Mouse (Mus musculus): Measurements from ENCODE around the gene Aifm2. TPM values are rescaled to one million over a fixed set of nuclear protein-coding genes. Genes with fewer than 3 reads are reported as not detected.

Aifm2 gene
- total and polyA plus RNA-seq, 3 experiments: 11.2 to 17.9 (median 12.4) TPM

DNA sequence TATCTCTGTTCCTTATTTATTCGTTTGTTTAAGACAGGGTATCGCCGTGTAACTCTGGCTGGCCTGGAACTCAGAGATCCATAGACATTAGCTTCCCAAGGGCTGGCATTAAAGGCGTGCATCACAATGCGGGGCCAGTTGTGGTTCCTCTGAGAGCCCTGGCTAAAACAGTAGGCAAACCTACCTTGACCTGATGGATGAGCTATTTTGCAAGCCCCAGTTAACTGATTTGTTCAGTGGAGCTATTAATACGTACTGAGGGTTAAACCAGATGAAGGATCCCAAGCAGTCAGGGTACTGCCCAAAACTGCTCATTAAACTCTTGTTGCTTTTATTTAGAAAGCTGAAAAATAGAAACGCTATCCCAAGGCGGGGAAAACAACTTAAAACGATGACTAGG lies 35.5 kb upstream of the Aifm2 start:
- Histone ChIP-seq H3K36me3 (replicated peaks in 1 of 2; ENCODE audit: control insufficient read depth in 1 of 2, insufficient read depth in 1 of 2, low read length in 1 of 2) (peaks cover 13 to 31% of the 10 kb centered on the region in 2 experiments), H3K4me2 (ENCODE audit: insufficient read depth, low read depth, poor library complexity, severe bottlenecking) (peak overlapping the region; percentile 66), H3K27me3 (replicated peaks) (no peaks in the 10 kb centered on the region), H3K4me1 (ENCODE audit: control insufficient read depth in 1 of 2, insufficient read depth in 2 of 2) (peaks cover 6 to 30% of the 10 kb centered on the region in 2 experiments; a peak in 3 of 4 replicates), H3K9me3 (replicated peaks; ENCODE audit: low read length) (no peaks in the 10 kb centered on the region), H3K27ac (ENCODE audit: insufficient read depth, low read depth) (no peak overlapping the region), H3K79me2 (replicated peaks; ENCODE audit: control insufficient read depth, extremely low read depth, insufficient read depth, poor library complexity, severe bottlenecking) (peaks cover 41% of the 10 kb centered on the region), H3K4me3 (replicated peaks in 1 of 3; ENCODE audit: low read depth in 2 of 3, low read length in 2 of 3, poor library complexity in 1 of 3) (peak overlapping the region; percentile 46 to 94 (median 51)), H3K9ac (ENCODE audit: insufficient read depth, low read depth) (peak overlapping the region; percentile 82)
- dilution Hi-C loops (cut with MboI; ENCODE audit: extremely low pct_ligation_motif_present, extremely low pct_unique_long_range_greater_than_20kb, low sequenced_read_pairs): no loop called here
- in situ Hi-C loops (cut with MboI; ENCODE audit: low pct_ligation_motif_present, low pct_unique_long_range_greater_than_20kb, low sequenced_read_pairs): no loop called here
- no peak for TF ChIP-seq TCF12 (IDR thresholded peaks at IDR 0.05; ENCODE audit: low read depth, low read length)
- no peak for TF ChIP-seq MAX (IDR thresholded peaks at IDR 0.05; ENCODE audit: low read length)
- TF ChIP-seq ZC3H11A (IDR thresholded peaks at IDR 0.05; ENCODE audit: low read depth, low read length): no peak
- TF ChIP-seq MAZ (IDR thresholded peaks at IDR 0.05; ENCODE audit: low read depth, low read length): no peak
- TF ChIP-seq BHLHE40 (IDR thresholded peaks at IDR 0.05; ENCODE audit: low read depth, low read length): no peak
- no peak for TF ChIP-seq UBTF (IDR thresholded peaks at IDR 0.05; ENCODE audit: low read depth, low read length)
- TF ChIP-seq MYC (IDR thresholded peaks at IDR 0.05; ENCODE audit: low read depth, low read length): no peak
- TF ChIP-seq IRF4 (IDR thresholded peaks at IDR 0.05; ENCODE audit: low read depth, low read length): no peak
- DNase-seq (ENCODE audit: extremely low read depth): no peak

DNA sequence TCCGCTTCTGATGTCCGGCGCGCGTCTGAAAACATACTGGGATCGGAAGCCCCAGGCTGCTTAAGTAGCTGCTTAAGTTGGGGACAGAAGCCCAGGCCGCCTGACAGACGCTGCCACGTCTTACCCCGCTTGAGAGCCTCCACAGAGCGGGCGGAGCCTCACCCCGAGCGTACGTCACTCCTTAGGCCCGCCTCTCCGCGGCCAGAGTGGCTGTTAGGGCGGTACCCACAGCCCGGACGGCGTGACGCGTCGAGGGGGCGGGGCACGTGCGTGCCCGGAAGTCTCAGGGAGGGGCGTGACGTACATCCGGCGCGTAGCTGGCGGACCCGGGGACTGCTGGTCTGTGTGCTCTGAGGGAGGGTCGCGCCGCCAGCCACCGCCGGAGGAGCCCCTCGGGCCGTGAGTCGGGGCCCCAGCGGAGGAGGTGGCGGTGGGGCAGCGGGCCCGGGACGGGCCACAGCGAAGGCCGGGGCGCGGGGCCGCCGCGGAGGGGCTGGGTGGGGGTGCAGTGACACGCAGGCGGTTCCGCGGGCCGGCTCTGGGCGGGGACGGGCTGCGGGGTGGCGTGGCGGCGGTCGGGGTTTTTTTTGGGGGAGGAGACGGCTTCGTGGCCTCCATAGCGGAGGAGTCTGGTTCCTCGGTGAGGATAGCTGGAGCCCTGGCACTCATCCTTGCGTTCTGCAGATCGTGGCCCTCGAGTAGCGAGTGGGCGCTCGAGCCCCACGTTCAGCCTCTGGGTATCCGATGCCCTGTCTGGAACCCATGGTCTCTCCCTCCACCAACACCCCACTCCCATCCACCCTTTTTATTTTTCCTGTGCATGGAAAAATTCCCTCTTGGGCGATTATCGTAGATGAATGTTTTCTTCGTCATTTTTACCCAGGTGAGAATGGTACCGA lies 34.8 kb upstream of the Aifm2 start, which contains the start of gene Sar1a:
Gene Sar1a (plus strand): TSS at position 285 of the 899 bp plus-strand sequence.
- DNase-seq (ENCODE audit: extremely low read depth): peak; percentile 96
- in situ Hi-C loops (cut with MboI; ENCODE audit: low pct_ligation_motif_present, low pct_unique_long_range_greater_than_20kb, low sequenced_read_pairs) (no loop called here), dilution Hi-C loops (cut with MboI; ENCODE audit: extremely low pct_ligation_motif_present, extremely low pct_unique_long_range_greater_than_20kb, low sequenced_read_pairs) (no loop called here)
- Histone ChIP-seq H3K27ac (ENCODE audit: insufficient read depth, low read depth) (no peak within 1 kb of the TSS; the same call in 1 of the 2 replicates), H3K79me2 (replicated peaks; ENCODE audit: control insufficient read depth, extremely low read depth, insufficient read depth, poor library complexity, severe bottlenecking) (peaks cover 43% of the 10 kb centered on the region), H3K9me3 (replicated peaks; ENCODE audit: low read length) (no peaks in the 10 kb centered on the region), H3K4me2 (ENCODE audit: insufficient read depth, low read depth, poor library complexity, severe bottlenecking) (peak within 1 kb of the TSS; percentile 91), H3K36me3 (replicated peaks in 1 of 2; ENCODE audit: control insufficient read depth in 1 of 2, insufficient read depth in 1 of 2, low read length in 1 of 2) (peaks cover 13 to 31% of the 10 kb centered on the region in 2 experiments), H3K4me1 (ENCODE audit: control insufficient read depth in 1 of 2, insufficient read depth in 2 of 2) (peaks cover 6 to 30% of the 10 kb centered on the region in 2 experiments; a peak in 3 of 4 replicates), H3K27me3 (replicated peaks) (no peaks in the 10 kb centered on the region), H3K9ac (ENCODE audit: insufficient read depth, low read depth) (peak within 1 kb of the TSS; percentile 87), H3K4me3 (replicated peaks in 1 of 3; ENCODE audit: low read depth in 2 of 3, low read length in 2 of 3, poor library complexity in 1 of 3) (peak within 1 kb of the TSS; percentile 84 to 94 (median 90))
- TF ChIP-seq RCOR1 (conservative IDR thresholded peaks at IDR 0.05; ENCODE audit: low read depth, low read length): no peak
- TF ChIP-seq KAT2A (IDR thresholded peaks at IDR 0.05; ENCODE audit: insufficient replicate concordance, low read length): peak; percentile 69; the same call in 1 of the 2 replicates
- TF ChIP-seq HCFC1 (IDR thresholded peaks at IDR 0.05; ENCODE audit: low read depth, low read length): peak; percentile 82
- TF ChIP-seq BHLHE40 (IDR thresholded peaks at IDR 0.05; ENCODE audit: low read depth, low read length): peak; percentile 78
- TF ChIP-seq ZMIZ1 (IDR thresholded peaks at IDR 0.05; ENCODE audit: low read depth, low read length): peak; percentile 64
- TF ChIP-seq POLR2A (IDR thresholded peaks at IDR 0.05; ENCODE audit: low read depth, low read length): peak; percentile 92
- no peak for TF ChIP-seq E2F4 (IDR thresholded peaks at IDR 0.05; ENCODE audit: insufficient replicate concordance, low read depth, low read length)
- no peak for TF ChIP-seq CHD1 (IDR thresholded peaks at IDR 0.05; ENCODE audit: low read depth, low read length)
- TF ChIP-seq ELF1 (IDR thresholded peaks at IDR 0.05; ENCODE audit: low read depth, low read length): peak; percentile 85
- peak; percentile 56; the same call in 1 of the 2 replicates for TF ChIP-seq MEF2A (IDR thresholded peaks at IDR 0.05; ENCODE audit: borderline replicate concordance, low read depth, low read length)
- peak; percentile 15; the same call in 1 of the 2 replicates for TF ChIP-seq UBTF (IDR thresholded peaks at IDR 0.05; ENCODE audit: low read depth, low read length)
- no peak for TF ChIP-seq RAD21 (IDR thresholded peaks at IDR 0.05; ENCODE audit: low read depth, low read length)
- TF ChIP-seq NELFE (IDR thresholded peaks at IDR 0.05; ENCODE audit: low read depth, low read length): peak; percentile 83
- TF ChIP-seq ZNF384 (IDR thresholded peaks at IDR 0.05; ENCODE audit: low read depth, low read length): no peak
- no peak for TF ChIP-seq MYC (IDR thresholded peaks at IDR 0.05; ENCODE audit: low read depth, low read length)
- no peak for TF ChIP-seq CHD2 (IDR thresholded peaks at IDR 0.05; ENCODE audit: low read length)
- no peak for TF ChIP-seq ETS1 (conservative IDR thresholded peaks at IDR 0.05; ENCODE audit: low read depth, low read length)
- TF ChIP-seq IRF4 (IDR thresholded peaks at IDR 0.05; ENCODE audit: low read depth, low read length): peak; percentile 34; the same call in 1 of the 2 replicates
- TF ChIP-seq POLR2AphosphoS2 (IDR thresholded peaks at IDR 0.05; ENCODE audit: low read depth, low read length): peak; percentile 55; the same call in 1 of the 2 replicates
- TF ChIP-seq USF1 (IDR thresholded peaks at IDR 0.05; ENCODE audit: low read depth, low read length): peak; percentile 73
- TF ChIP-seq JUN (IDR thresholded peaks at IDR 0.05; ENCODE audit: insufficient read depth, low read depth, low read length): no peak
- TF ChIP-seq CTCF (conservative IDR thresholded peaks at IDR 0.05 in 1 of 2, IDR thresholded peaks at IDR 0.05 in 1 of 2; ENCODE audit: low read depth in 2 of 2, low read length in 2 of 2): no peak
- TF ChIP-seq NRF1 (IDR thresholded peaks at IDR 0.05; ENCODE audit: low read depth, low read length): peak; percentile 41; the same call in 1 of the 2 replicates
- TF ChIP-seq GABPA (IDR thresholded peaks at IDR 0.05; ENCODE audit: insufficient replicate concordance, low read depth, low read length): peak; percentile 41; the same call in 1 of the 2 replicates
- no peak for TF ChIP-seq PAX5 (IDR thresholded peaks at IDR 0.05; ENCODE audit: low read length)

All from CH12.LX (cell line).